Mouse (Mus musculus) forebrain, postnatal 0 days (tissue): Measurements from ENCODE around the gene Fancg. TPM values are rescaled to one million over a fixed set of nuclear protein-coding genes. Genes with fewer than 3 reads are reported as not detected.

Experiments
- ATAC-seq: fragments of 200-750 bp; cut with Nextera tagmentation; 2 replicates; pipeline ENCODE4 v1.8.0; 2017; ENCODE audit warnings: mild to moderate bottlenecking, moderate library complexity
- DNase-seq: peaks from one replicate; pipeline ENCODE4 v3.0.0-alpha.2; 2015
- H3K27ac ChIP-seq: fragments of 300-500 bp; sonication (generic); 2 replicates; pipeline ENCODE4 v1.5.1; 2014; ENCODE audit warnings: low read depth, mild to moderate bottlenecking, antibody characterized with exemption, low read length, moderate library complexity, mixed read lengths
- H3K27me3 ChIP-seq: fragments of 300-500 bp; sonication (generic); 2 replicates; pipeline ENCODE4 v1.6.1; 2014; ENCODE audit warnings: mild to moderate bottlenecking, low read length, mixed read lengths; ENCODE audit not compliant: insufficient read depth
- H3K36me3 ChIP-seq: fragments of 300-500 bp; sonication (generic); 2 replicates; pipeline ENCODE4 v1.6.1; 2014; ENCODE audit warnings: mild to moderate bottlenecking, moderate library complexity; ENCODE audit not compliant: insufficient read depth
- H3K4me1 ChIP-seq: fragments of 300-500 bp; sonication (generic); 2 replicates; pipeline ENCODE4 v1.6.1; 2014; ENCODE audit warnings: antibody characterized with exemption; ENCODE audit not compliant: insufficient read depth
- H3K4me2 ChIP-seq: fragments of 300-500 bp; sonication (generic); 2 replicates; pipeline ENCODE4 v1.6.1; 2014; ENCODE audit warnings: low read depth, mild to moderate bottlenecking, moderate library complexity
- H3K4me3 ChIP-seq: fragments of 300-500 bp; sonication (generic); 2 replicates; pipeline ENCODE4 v1.5.1; 2014; ENCODE audit warnings: low read depth, low read length, mixed read lengths
- H3K9ac ChIP-seq: fragments of 300-500 bp; sonication (generic); 2 replicates; pipeline ENCODE4 v1.6.1; 2014; ENCODE audit warnings: mild to moderate bottlenecking
- H3K9me3 ChIP-seq: fragments of 300-500 bp; sonication (generic); 2 replicates; pipeline ENCODE4 v1.6.1; 2016; ENCODE audit warnings: low read length
- CTCF ChIP-seq: sonication (generic); IDR thresholded peaks from 2 replicates; pipeline ENCODE4 v1.5.1; 2016; ENCODE audit warnings: antibody characterized with exemption, control low read depth, low read depth
- WGBS: fragments of 180-500 bp; shearing (Covaris S2); extraction: QIAGEN DNeasy Blood & Tissue Kit; methylation state at CpG from one replicate; pipeline ENCODE4 v1.1.7; 2014; 5-methylcytosine and 5-hydroxymethylcytosine counted together
- polyA plus RNA-seq: library from polyadenylated mRNA; unstranded; fragments of >200 nt; fragmentation: Nextera tagmentation; extraction: Ambion mirVana; gene quantifications from 2 replicates; pipeline ENCODE4 v1.2.1, GENCODE M21; 2015
- total RNA-seq: library from RNA; depleted of rRNA; stranded (reverse); fragments of >200 nt; gene quantifications from 2 replicates; pipeline ENCODE4 v1.2.3, GENCODE M21; 2014

The Fancg gene
- total and polyA plus RNA-seq, 2 experiments from 2014 or later = 12.4 to 21.8 TPM

DNA sequence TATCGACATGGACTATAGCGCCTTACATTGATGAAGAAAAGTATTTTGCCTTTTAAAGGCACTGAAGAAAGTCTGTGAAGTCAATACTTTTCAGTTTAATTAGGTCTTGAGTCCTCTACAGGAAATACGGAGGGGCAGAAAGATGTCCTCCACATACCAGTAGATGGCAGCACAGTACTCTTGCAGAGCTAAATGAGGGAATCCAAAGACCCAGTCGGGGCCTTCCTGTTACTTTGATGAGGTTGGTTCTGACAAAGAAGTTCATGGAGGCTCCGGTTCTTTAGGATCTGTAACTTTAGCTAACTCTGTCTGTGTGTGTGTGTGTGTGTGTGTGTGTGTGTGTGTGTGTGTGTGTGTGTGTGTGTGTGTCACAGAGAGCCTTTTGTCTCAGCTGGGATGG lies 36.9 kb upstream of the Fancg start:
- DNase-seq (peak; percentile 92), ATAC-seq (peak; percentile 17; the same call in 1 of the 2 replicates)
- no peaks in the 10 kb centered on the region for H3K9me3 ChIP-seq
- whole genome bisulfite sequencing = 6% methylated on average over 5 of the region's 5 CpGs
- no peaks in the 10 kb centered on the region for H3K36me3 ChIP-seq
- H3K4me3 ChIP-seq = no peak overlapping the region
- H3K27ac ChIP-seq = no peak overlapping the region
- H3K27me3 ChIP-seq = no peaks in the 10 kb centered on the region
- H3K4me1 ChIP-seq = peaks cover 8% of the 10 kb centered on the region; the same call in 1 of the 2 replicates
- H3K4me2 ChIP-seq = peak overlapping the region; percentile 1; the same call in 1 of the 2 replicates
- H3K9ac ChIP-seq = no peak overlapping the region
- peak; percentile 88 for TF ChIP-seq CTCF

DNA sequence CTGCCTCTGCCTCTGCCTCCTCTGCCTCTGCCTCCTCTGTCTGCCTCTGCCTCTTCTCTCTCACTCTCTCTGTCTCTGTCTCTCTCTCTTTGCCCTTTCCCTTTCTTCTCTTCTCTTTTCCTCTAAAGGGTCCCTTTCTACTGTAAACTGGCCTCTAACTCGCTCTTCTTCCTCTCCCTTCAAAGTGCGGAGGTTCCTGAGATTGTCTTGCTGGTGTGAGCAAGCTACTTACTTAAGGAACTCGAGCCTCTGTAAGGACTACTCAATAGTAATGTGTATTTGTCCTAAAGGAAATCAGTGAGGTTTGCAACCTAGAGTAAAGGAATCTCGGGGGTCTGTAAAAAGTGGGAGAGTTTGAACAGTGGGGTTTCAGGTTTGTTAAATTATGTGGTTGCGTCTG lies 36.3 kb upstream of the Fancg start:
- Histone ChIP-seq H3K4me3 (0 out of 2 replicates have a peak overlapping the region, but pooled peaks have one; percentile 2), H3K27ac (peak overlapping the region; percentile 40; the same call in 1 of the 2 replicates), H3K4me2 (peak overlapping the region; percentile 88), H3K9me3 (no peaks in the 10 kb centered on the region), H3K9ac (no peak overlapping the region), H3K27me3 (no peaks in the 10 kb centered on the region), H3K36me3 (no peaks in the 10 kb centered on the region), H3K4me1 (peaks cover 8% of the 10 kb centered on the region; the same call in 1 of the 2 replicates)
- 59% methylated on average over 5 of the region's 5 CpGs for WGBS
- no peak for DNase-seq
- ATAC-seq = no peak
- no peak for TF ChIP-seq CTCF

DNA sequence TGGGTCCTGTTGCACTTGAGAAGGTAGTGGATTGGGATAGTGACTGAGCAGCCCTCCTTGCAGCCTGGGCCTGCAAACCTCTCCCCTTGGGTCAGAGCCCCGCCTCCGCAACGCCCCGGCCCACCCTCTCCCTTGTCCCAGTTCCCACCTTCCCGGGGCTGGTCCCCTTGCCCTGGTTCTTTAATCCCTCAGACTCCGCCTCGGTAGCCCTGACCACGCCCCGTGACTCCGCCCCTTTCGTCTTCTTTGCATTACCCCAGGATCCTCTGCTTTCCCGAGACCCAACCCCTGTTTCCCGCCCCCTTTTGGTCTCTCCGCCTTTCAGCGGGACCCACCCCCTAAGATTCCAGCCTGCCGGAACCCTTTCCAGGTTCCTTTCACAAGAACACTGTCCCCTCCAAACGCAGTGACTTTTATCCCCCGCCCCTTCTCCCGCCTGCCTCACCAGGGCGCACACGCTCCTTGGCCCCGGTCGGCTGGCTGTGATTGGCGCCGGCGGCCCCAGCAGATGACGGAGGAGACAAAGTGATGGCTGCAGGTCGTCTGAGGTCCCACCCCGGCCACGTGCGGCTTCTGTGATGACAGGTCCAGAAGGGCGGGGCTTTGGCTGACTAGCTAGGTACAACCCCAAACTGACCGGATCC lies 35.5 kb upstream of the Fancg start, which contains the start of gene Fam214b:
TSS of gene Fam214b (minus strand) at position 562 of the 644 bp plus-strand sequence.
- DNase-seq (peak; percentile 94), ATAC-seq (peak; percentile 88)
- H3K36me3 ChIP-seq = no peaks in the 10 kb centered on the region
- WGBS = under 1% methylated on average over 33 of the region's 33 CpGs
- H3K9me3 ChIP-seq = no peaks in the 10 kb centered on the region
- peak within 1 kb of the TSS; percentile 88 for H3K4me2 ChIP-seq
- peak within 1 kb of the TSS; percentile 64 for H3K9ac ChIP-seq
- TF ChIP-seq CTCF = no peak; the same call in 1 of the 2 replicates
- H3K4me3 ChIP-seq = peak within 1 kb of the TSS; percentile 63
- H3K27ac ChIP-seq = peak within 1 kb of the TSS; percentile 85
- no peaks in the 10 kb centered on the region for H3K27me3 ChIP-seq
- H3K4me1 ChIP-seq = peaks cover 8% of the 10 kb centered on the region; the same call in 1 of the 2 replicates

DNA sequence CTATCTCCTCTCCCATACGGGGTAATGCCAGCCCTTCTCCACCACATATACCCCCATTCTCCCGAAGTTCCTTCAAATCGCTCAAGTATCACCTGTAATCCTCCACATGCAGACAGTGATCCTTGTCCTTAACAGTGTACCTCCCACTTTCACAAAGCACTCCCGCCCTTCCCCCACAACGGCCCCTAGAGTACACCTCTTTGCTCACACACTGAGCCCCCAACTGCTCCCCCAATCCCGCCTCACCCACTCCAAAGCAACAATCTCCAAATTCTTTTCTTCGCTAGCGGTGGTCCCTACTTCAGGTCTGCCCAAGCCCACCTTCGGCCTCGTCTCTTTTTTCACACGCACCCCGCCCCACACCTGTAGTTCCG lies 35.0 kb upstream of the Fancg start:
- Histone ChIP-seq H3K27ac (peak overlapping the region; percentile 85), H3K4me1 (peaks cover 8% of the 10 kb centered on the region), H3K4me3 (peak overlapping the region; percentile 63), H3K36me3 (no peaks in the 10 kb centered on the region), H3K27me3 (no peaks in the 10 kb centered on the region), H3K9ac (peak overlapping the region; percentile 64), H3K4me2 (peak overlapping the region; percentile 88), H3K9me3 (no peaks in the 10 kb centered on the region)
- 1% methylated on average over 13 of the region's 13 CpGs for WGBS
- ATAC-seq = peak; percentile 0; the same call in 1 of the 2 replicates
- TF ChIP-seq CTCF = no peak
- DNase-seq = no peak

DNA sequence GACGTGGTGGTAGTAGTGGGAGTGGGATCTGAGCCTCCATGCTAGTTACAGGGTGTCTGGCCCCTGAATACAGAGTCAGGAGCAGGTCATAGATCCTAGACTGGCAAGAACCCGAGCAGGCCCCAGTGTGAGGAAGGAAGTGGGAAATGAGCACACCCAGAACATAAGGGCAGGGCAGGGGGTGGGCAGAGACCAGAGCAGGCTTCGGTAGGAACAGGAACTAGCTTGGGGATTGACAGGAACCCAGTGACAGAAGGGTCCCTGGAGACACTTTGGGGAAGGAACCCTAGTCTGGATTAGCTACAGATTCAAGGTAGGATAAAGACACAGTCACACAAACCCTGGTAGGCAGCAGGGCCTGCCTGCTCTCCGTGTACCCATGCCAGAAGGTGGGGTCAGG lies 34.4 kb upstream of the Fancg start:
- Histone ChIP-seq H3K4me3 (peak overlapping the region; percentile 63), H3K4me2 (peak overlapping the region; percentile 88), H3K36me3 (no peaks in the 10 kb centered on the region), H3K27ac (peak overlapping the region; percentile 85), H3K9me3 (no peaks in the 10 kb centered on the region), H3K4me1 (peaks cover 8% of the 10 kb centered on the region), H3K9ac (peak overlapping the region; percentile 64), H3K27me3 (no peaks in the 10 kb centered on the region)
- ATAC-seq = no peak
- 1% methylated on average over 4 of the region's 4 CpGs for WGBS
- TF ChIP-seq CTCF = no peak
- no peak for DNase-seq

DNA sequence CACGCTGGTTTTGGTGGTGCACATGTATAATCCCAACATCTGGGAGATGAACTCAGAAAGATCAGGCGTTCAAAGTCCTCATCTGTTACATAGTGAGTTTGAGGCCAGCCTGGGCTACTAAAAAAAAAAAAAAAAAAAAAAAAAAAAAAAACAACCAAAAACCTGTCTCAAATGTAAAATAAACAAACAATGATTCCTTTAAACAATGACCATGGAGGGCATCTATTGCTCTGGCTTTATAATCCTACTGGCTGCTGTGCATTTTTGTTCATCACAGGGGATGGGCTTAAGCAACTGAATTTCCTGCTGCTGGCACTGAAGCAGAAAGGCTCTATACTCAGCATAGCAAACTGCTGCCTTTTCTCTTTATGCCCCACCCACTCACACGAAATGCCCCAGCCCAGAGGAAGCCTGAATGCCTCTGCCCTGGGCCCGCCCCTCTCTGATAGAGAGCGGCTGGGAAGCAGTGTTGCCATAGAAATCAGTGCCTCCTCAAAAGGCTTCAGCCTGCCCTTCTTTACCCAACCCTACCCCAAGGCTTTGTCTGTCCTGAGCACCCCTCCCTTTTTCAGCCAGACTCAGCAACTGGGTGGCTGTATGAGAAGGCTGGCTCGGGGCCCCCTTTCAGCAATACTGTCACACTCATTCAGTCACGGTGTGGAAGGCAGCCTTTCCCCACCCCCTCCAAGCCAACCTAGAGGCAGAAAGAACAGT lies 33.5 kb upstream of the Fancg start:
- peak; percentile 81 for DNase-seq
- WGBS = 6% methylated on average over 7 of the region's 7 CpGs
- H3K4me2 ChIP-seq = peak overlapping the region; percentile 88
- ATAC-seq = peak; percentile 57
- peak overlapping the region; percentile 63 for H3K4me3 ChIP-seq
- no peaks in the 10 kb centered on the region for H3K36me3 ChIP-seq
- H3K27me3 ChIP-seq = no peaks in the 10 kb centered on the region
- H3K9me3 ChIP-seq = no peaks in the 10 kb centered on the region
- TF ChIP-seq CTCF = no peak; the same call in 1 of the 2 replicates
- H3K9ac ChIP-seq = peak overlapping the region; percentile 15
- H3K27ac ChIP-seq = peak overlapping the region; percentile 85
- peaks cover 15% of the 10 kb centered on the region for H3K4me1 ChIP-seq
